Mouse (Mus musculus) lung, embryonic 14.5 days (tissue): ENCODE measurements at regions not wholly inside any gene's neighbourhood (a gene's known extent, or its start where the extent isn't known, plus 50 kb on each side); places are given as distances from the start of the nearest gene placed in this dataset.

Experiments used
- ATAC-seq: fragments of 200-750 bp; cut with Nextera tagmentation; 2 replicates; pipeline ENCODE4 v1.8.0; 2017; ENCODE audit warnings: mild to moderate bottlenecking, moderate TSS enrichment, moderate library complexity; ENCODE audit not compliant: insufficient read depth
- DNase-seq: peaks from one replicate; pipeline ENCODE4 v3.0.0-alpha.2; 2015
- H3K27ac ChIP-seq: fragments of 300-500 bp; sonication (generic); 2 replicates; pipeline ENCODE4 v1.5.1; 2014; ENCODE audit warnings: low read depth, mild to moderate bottlenecking, moderate library complexity
- H3K27me3 ChIP-seq: fragments of 300-500 bp; sonication (generic); 2 replicates; pipeline ENCODE4 v1.6.1; 2014; ENCODE audit warnings: low read length, control low read depth; ENCODE audit not compliant: insufficient read depth
- H3K36me3 ChIP-seq: fragments of 300-500 bp; sonication (generic); 2 replicates; pipeline ENCODE4 v1.6.1; 2014; ENCODE audit warnings: control low read depth; ENCODE audit not compliant: insufficient read depth
- H3K4me1 ChIP-seq: fragments of 300-500 bp; sonication (generic); 2 replicates; pipeline ENCODE4 v1.6.1; 2014; ENCODE audit warnings: antibody characterized with exemption, control low read depth; ENCODE audit not compliant: insufficient read depth
- H3K4me2 ChIP-seq: fragments of 300-500 bp; sonication (generic); 2 replicates; pipeline ENCODE4 v1.6.1; 2014; ENCODE audit warnings: mild to moderate bottlenecking
- H3K4me3 ChIP-seq: fragments of 300-500 bp; sonication (generic); 2 replicates; pipeline ENCODE4 v1.5.1; 2014; ENCODE audit warnings: low read depth, low read length
- H3K9ac ChIP-seq: fragments of 300-500 bp; sonication (generic); 2 replicates; pipeline ENCODE4 v1.6.1; 2014
- H3K9me3 ChIP-seq: fragments of 300-500 bp; sonication (generic); 2 replicates; pipeline ENCODE4 v1.6.1; 2016; ENCODE audit warnings: low read depth, low read length, control low read depth
- CTCF ChIP-seq: IDR thresholded peaks from 2 replicates; pipeline ENCODE4 v1.5.1; 2016; ENCODE audit warnings: antibody characterized with exemption, low read depth
- whole genome bisulfite sequencing: fragments of 180-500 bp; shearing (Covaris S2); extraction: QIAGEN DNeasy Blood & Tissue Kit; methylation state at CpG from one replicate; pipeline ENCODE4 v1.1.7; 2014; 5-methylcytosine and 5-hydroxymethylcytosine counted together

DNA sequence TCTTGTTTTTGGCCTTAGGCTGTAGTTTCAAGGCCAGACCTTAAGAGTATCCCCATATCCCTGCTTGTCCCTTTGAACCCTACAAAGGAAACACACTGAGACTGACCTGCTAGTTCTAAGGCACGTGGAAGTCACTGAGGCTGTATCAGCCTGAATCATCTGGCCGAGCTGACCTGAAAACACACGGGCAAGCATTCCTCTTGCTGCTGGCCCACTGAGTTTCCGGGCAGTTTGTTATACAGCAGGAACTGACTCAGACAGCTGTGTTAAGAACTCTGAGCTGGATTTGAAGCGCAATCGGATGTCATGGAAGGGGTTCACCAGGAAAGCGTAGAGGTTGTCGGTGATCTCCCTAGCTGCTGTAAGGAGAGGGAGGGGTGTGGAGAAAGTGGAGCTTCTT is 75.9 kb upstream of the Zc3h12a start:
- Histone ChIP-seq H3K4me3 (no peak overlapping the region), H3K27ac (no peak overlapping the region), H3K9me3 (no peaks in the 10 kb centered on the region), H3K27me3 (no peaks in the 10 kb centered on the region), H3K9ac (no peak overlapping the region), H3K36me3 (no peaks in the 10 kb centered on the region), H3K4me1 (no peaks in the 10 kb centered on the region), H3K4me2 (no peak overlapping the region)
- DNase-seq, result no peak
- no peak for TF ChIP-seq CTCF
- no peak for ATAC-seq
- 76% methylated on average over 8 of the region's 8 CpGs for WGBS

- no peak overlapping the region for H3K4me3 ChIP-seq
- no peak for TF ChIP-seq CTCF
- H3K9me3 ChIP-seq, result no peaks in the 10 kb centered on the region
- 71% methylated on average over 12 of the region's 12 CpGs for WGBS
- H3K9ac ChIP-seq, result no peak overlapping the region
- no peak for ATAC-seq
- H3K27ac ChIP-seq, result no peak overlapping the region
- no peaks in the 10 kb centered on the region for H3K27me3 ChIP-seq
- H3K4me2 ChIP-seq, result no peak overlapping the region
- no peaks in the 10 kb centered on the region for H3K4me1 ChIP-seq
- no peaks in the 10 kb centered on the region for H3K36me3 ChIP-seq
- DNase-seq, result peak; percentile 28
Measured at GRCm38 (mm10) chr4:125201638-125202325, 74.1 kb upstream of the Zc3h12a start.

DNA sequence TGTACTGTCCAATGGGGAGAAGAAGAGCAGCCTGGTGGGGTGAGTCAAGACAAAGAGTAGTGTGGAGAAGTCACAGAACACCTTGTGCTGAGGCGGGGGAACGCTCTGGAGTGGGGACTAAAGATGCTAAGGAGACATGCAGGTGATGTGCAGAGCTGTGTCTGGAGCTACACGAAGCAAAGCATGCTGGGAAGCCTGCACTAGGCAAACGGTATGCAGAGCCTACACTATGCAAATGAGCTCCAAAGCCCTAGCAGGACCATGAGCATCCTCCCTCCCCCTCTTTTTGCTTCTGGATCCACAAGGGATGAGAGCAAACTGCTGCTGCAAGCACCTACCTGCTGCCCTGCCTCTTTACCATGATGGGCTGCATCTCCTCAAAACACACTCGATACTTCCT is 73.1 kb upstream of the Zc3h12a start:
- 62% methylated on average over 5 of the region's 5 CpGs for WGBS
- ATAC-seq (no peak), DNase-seq (no peak)
- no peak overlapping the region for H3K4me2 ChIP-seq
- no peaks in the 10 kb centered on the region for H3K9me3 ChIP-seq
- H3K27ac ChIP-seq, result no peak overlapping the region
- no peak overlapping the region for H3K9ac ChIP-seq
- no peaks in the 10 kb centered on the region for H3K4me1 ChIP-seq
- H3K27me3 ChIP-seq, result no peaks in the 10 kb centered on the region
- no peaks in the 10 kb centered on the region for H3K36me3 ChIP-seq
- TF ChIP-seq CTCF, result no peak
- H3K4me3 ChIP-seq, result no peak overlapping the region

GRCm38 (mm10) chr4:125199281-125199680 is 71.6 kb upstream of the Zc3h12a start:
- 0 out of 2 replicates have a peak, but pooled peaks cover 4% of the 10 kb centered on the region for H3K27me3 ChIP-seq
- no peaks in the 10 kb centered on the region for H3K4me1 ChIP-seq
- no peak for ATAC-seq
- TF ChIP-seq CTCF, result no peak
- H3K27ac ChIP-seq, result no peak overlapping the region
- no peaks in the 10 kb centered on the region for H3K36me3 ChIP-seq
- no peak overlapping the region for H3K4me2 ChIP-seq
- no peak for DNase-seq
- no peak overlapping the region for H3K9ac ChIP-seq
- no peak overlapping the region for H3K4me3 ChIP-seq
- no peaks in the 10 kb centered on the region for H3K9me3 ChIP-seq
- 40% methylated on average over 5 of the region's 5 CpGs for WGBS

DNA sequence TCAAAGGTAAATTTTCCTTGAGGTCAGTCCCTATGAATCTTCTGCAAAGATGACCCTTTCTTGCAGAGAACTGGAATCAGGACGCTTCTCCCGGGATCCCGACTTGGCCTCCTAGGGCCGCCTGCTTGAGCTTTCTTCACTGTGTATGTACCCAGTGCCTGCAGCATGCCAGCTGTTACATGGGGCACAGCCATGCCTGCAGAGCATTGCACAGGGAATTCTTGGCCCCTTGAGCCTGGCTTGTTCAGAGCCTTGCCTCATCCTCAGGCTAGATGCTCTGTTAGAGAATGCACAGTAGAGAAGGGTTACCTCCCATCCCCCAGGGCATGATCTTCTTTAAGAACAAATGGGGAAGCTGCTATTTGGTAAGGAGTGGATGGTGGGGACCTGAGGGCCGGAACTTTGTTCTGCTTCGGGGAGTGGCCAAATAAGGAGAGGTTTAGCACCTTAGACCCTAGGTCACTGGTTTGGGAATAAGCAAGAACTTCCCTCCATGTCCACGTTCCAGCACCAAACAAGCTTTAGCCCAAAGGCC is 68.3 kb upstream of the Zc3h12a start:
- ATAC-seq, result no peak
- H3K9ac ChIP-seq, result no peak overlapping the region
- no peaks in the 10 kb centered on the region for H3K4me1 ChIP-seq
- 60% methylated on average over 7 of the region's 7 CpGs for WGBS
- no peaks in the 10 kb centered on the region for H3K36me3 ChIP-seq
- peaks cover 10% of the 10 kb centered on the region; the same call in 1 of the 2 replicates for H3K27me3 ChIP-seq
- H3K27ac ChIP-seq, result no peak overlapping the region
- no peak for DNase-seq
- H3K9me3 ChIP-seq, result no peaks in the 10 kb centered on the region
- no peak for TF ChIP-seq CTCF
- no peak overlapping the region for H3K4me3 ChIP-seq
- no peak overlapping the region for H3K4me2 ChIP-seq

- ATAC-seq (no peak), DNase-seq (no peak)
- Histone ChIP-seq H3K9ac (no peak overlapping the region), H3K27ac (no peak overlapping the region), H3K36me3 (no peaks in the 10 kb centered on the region), H3K27me3 (peaks cover 10% of the 10 kb centered on the region; the same call in 1 of the 2 replicates), H3K9me3 (no peaks in the 10 kb centered on the region), H3K4me2 (no peak overlapping the region), H3K4me3 (no peak overlapping the region), H3K4me1 (no peaks in the 10 kb centered on the region)
- 39% methylated on average over 12 of the region's 12 CpGs for WGBS
- no peak for TF ChIP-seq CTCF
Measured at GRCm38 (mm10) chr4:125194722-125195380, 67.2 kb upstream of the Zc3h12a start.

- no peaks in the 10 kb centered on the region for H3K36me3 ChIP-seq
- 75% methylated on average over 12 of the region's 12 CpGs for WGBS
- H3K9me3 ChIP-seq, result no peaks in the 10 kb centered on the region
- H3K4me1 ChIP-seq, result no peaks in the 10 kb centered on the region
- TF ChIP-seq CTCF, result no peak
- H3K27ac ChIP-seq, result no peak overlapping the region
- peaks cover 10% of the 10 kb centered on the region; the same call in 1 of the 2 replicates for H3K27me3 ChIP-seq
- DNase-seq (no peak), ATAC-seq (no peak)
- H3K4me3 ChIP-seq, result no peak overlapping the region
- no peak overlapping the region for H3K9ac ChIP-seq
- no peak overlapping the region for H3K4me2 ChIP-seq
Measured at GRCm38 (mm10) chr4:125194298-125194697, 66.7 kb upstream of the Zc3h12a start.
